Mouse (Mus musculus): ENCODE data around the gene Ing1.

DNA sequence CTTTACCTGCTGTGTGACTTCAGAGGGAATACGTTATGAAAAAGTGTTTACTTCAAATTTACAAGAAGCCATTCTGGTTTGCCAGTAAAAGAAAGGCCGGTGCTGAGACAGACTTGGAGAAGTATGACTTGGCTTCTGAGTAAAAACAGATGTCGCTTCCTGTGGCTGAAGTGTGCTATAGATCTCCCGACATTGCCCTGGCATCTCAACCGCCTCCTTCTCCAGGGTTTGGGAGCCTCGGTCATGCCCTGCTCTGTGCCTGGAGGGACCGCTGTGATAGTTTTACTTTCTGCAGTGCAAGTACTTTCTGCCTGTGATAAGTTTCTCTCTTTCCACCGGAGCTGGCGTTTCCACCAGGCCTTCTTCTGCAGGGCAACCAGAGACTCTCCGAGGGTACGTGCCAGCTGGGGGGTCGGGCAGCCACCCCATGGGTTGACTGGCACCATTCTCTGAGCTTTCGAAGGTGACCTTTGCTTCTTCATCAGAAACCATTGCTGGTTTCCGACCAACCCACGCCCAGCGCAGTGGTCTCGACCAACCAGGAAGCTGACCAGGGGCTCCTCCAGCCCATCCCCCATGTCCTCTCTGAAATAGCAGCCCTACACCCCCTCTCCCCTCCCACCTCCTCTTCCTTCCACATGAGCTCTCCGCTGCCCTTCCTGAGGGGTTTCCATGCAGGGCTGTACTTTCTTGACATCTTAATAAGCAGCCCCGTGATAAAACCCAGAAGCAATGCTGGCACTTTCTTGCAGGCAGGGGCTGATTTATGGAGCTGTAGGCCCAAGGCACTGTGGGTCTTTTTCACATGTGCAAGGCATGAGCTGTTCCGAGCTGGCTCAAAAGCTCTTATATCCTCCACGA is 30.4 kb downstream of the Ing1 start:
- no peak for TF ChIP-seq CTCF (IDR thresholded peaks at IDR 0.05; ENCODE audit: extremely low read depth, insufficient read depth, low read length)
- no peak for TF ChIP-seq POLR2A (IDR thresholded peaks at IDR 0.05; ENCODE audit: extremely low read depth, insufficient read depth, low read length)
